Mouse (Mus musculus) CD4-positive helper T cell, adult 2 months (primary cell): ENCODE data around the gene Ano6.
"Not testable (repeated sequence)": the region's sequence is repeated elsewhere in the genome, so short reads cannot be mapped to it uniquely, and the experiment has no call there.

Source experiments
- DNase-seq: peaks from one replicate; pipeline ENCODE4 v3.0.0-alpha.2; 2012; ENCODE audit warnings: low read depth, missing footprints, low spot score

Ano6 gene

DNA sequence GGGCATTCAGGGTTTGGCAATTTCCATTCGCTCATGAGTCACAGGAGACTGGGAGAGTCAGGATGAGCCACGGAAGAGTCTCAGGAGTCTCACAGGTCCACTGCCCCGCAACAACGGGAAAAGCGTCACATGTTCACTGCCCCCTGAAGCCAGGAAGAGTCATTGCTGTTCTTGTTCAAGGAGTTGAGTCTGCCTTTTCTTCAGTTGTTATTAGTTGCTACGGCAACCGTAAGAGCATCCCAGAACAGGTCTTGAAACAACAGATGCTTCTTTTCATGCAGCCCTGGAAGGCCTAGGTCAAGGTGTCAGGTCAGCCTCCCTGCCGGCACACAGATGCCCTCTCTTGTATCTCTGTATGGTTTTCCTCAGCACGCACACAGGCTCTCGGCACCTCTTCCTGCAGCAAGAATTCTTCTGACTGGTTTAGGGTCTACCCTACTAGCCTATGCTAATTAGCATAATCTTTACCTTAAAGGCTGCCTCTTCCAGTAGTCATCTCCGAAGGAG is 36.9 kb downstream of the Ano6 start:
- no peak for DNase-seq

DNA sequence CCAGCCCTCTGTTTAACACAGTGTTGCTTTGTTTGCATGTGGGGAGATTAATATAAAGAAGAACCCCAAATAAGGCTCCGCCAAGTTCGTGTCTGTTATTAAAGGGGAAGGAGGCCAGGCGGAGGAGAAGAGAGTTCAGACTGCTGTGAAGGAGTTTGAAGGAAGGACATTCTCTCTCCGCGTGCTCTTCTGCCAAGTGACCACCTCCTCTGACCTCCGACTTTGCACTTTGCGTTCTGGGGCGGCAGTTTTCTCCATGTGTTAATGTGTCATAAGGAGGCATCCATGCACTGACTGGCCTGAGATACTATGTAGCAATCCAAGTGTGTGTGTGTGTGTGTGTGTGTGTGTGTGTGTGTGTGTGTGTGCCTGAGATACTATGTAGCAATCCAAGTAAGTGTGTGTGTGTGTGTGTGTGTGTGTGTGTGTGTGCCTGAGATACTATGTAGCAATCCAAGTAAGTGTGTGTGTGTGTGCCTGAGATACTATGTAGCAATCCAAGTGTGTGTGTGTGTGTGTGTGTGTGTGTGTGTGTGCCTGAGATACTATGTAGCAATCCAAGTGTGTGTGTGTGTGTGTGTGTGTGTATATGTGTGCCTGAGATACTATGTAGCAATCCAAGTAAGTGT is 37.5 kb downstream of the Ano6 start:
- DNase-seq, result not testable (repeated sequence)

DNA sequence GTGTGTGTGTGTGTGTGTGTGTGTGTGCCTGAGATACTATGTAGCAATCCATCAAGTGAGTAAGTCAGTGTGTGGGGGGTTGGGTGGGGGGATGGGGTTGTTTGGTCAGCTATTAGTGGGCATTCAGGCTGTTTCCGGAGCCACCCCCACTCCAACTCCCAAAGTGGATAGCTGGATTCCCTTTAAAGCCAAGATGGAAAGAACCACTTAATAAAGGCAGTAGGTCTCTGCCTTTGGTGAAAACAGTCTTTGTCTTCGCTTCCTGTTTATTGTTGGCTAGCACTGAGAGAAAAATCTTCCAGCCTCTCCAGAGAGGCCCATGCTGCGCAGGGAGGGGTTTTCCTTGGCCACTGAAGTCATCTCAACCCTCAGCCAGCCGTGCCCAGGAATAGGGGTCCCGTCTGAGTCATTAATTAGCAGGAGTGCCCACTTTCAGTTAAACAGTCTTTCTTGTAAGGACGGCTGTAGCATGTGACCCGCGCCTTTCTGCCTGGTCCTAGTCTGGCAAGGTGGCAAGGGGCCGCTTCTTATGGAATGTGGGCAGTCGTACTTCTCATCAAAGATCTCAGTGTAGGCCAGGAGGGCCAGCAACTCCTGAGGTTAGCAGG is 38.1 kb downstream of the Ano6 start:
- no peak for DNase-seq

GRCm38 (mm10) chr15:95829553-95830205 is 39.0 kb downstream of the Ano6 start:
- no peak for DNase-seq

- no peak for DNase-seq
Observed at GRCm38 (mm10) chr15:95830206-95830560, 39.5 kb downstream of the Ano6 start.

DNA sequence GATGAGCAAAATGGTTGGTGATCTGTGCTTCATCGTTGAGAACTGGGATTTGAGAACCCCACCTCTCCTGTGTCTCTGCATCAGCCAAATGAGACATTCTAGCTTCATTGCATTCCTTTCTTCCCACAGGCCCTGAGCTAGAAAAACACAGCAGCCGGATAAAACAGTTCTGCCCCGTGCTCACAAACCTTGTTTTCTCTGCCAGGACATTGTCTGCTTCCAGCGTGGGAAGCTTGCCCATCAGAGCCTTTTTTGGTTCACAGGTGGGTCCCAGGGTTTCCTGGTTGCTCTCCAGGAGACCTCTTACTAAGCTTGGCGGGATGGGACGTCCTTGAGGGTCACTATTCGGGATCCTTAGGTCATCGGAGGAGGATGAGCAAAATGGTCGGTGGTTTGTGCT is 42.6 kb downstream of the Ano6 start:
- DNase-seq, result no peak

DNA sequence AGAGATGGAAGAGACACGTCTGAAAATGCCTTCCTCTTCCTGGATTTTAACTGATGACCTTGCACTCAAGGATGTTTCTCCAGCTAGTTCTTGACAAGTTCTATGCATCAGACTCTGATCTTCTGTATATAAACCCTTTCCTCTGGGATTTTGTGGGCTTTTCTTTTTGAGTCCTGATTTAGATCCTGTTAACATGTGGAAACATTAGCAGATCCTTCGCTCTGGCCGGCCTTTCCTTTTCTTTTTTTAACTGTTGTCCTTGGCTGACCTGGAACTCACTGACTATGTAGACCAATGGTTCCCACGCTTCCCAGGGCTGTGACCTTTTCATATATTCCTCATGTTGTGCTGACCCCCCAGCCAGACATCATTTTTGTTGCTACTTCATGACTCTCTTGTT is 45.4 kb downstream of the Ano6 start:
- no peak for DNase-seq

DNA sequence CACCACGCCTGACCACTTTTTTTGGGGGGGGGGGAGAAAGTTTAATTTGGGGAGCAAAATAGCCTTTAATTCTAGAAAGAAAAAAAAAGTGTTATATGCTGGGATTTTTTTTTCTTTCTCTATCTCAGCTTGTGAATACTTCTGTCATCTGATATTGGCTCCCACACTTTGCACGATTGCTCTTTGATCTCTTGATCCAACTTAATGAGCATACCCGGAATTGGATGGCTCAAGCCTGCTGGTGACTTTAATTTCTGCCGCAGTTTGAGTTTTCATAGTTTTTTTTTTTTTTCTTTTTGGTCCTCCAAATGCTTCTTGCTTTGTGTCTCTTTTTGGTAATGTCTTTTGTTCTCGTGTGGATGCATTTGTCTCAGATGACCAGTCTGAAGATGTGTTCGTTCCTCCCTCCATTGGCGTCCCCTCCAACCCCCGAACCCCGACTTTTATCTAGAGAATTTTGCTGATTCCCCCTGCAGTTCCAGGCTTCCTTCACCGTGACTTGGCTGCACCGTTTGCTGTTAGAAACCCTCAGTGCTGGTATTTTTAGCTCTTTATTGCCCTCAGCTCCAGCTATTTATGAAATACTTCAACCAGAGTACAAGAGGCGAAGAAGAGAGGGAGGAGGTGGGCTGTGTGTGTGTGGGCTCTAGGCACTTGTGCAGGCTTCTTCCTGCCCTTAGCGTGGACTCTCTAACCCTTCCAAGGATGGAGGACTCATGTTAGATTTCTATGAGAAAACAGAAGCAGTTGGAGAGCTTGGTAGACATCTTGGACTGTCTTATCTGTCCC is 46.2 kb downstream of the Ano6 start:
- DNase-seq, result no peak

DNA sequence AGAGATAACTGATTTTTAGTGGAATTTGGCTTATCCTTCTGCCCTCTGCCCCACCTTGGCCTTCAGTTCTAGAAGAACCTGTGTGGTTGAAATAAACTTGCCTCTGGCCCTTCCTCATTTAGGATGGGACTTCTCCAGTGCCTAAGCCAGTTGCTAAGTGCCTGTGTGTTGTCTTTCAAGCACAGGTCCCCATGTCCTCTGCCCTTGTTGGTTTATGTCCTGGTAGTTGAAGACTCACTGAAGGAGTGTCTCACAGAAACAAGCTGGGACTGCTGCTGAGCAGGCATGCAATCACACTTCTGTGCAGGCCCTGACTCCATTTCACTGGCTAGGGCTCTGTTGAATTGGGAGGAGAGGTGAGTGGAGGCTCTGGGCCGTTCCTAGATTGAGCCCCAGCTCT is 46.9 kb downstream of the Ano6 start:
- no peak for DNase-seq

- no peak for DNase-seq
Observed at GRCm38 (mm10) chr15:95838171-95839020, 47.8 kb downstream of the Ano6 start.

GRCm38 (mm10) chr15:95839789-95840188 is 49.1 kb downstream of the Ano6 start:
- no peak for DNase-seq

DNA sequence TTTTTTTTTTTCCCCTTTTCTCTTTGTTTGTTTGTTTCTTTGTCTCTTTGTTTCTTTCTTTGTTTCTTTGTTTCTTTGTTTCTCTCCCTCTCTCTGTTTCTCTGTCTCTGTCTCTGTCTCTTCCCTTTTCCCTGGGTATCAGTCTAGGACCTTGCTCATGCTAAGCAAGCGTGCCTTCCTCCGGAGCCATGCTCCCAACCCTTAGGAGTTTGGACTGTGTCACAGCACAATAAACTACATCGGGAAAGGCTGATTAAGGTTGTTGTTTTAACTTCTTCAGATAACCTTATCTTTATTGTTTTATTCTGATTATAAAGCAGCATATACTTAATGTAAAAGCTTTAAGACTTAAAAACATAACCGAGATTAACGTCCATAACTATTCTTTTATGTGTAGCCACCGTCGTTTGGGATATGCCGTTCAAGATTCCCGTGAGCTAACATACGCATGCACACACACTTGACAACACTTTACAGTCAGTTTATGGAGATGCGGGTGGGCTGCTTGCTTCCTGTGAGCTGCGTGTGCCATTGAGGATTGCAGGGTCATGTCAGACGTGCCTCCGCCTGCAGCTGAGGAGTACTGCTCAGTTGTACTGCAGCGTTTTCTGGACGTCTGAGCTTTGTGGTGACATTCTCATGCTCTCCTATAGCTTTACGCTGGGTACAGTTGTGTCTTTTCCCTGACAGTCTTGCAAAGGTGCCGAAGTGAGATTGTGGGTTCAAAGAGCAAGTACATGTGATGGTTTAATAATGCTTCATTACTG is 52.7 kb downstream of the Ano6 start:
- no peak for DNase-seq

DNA sequence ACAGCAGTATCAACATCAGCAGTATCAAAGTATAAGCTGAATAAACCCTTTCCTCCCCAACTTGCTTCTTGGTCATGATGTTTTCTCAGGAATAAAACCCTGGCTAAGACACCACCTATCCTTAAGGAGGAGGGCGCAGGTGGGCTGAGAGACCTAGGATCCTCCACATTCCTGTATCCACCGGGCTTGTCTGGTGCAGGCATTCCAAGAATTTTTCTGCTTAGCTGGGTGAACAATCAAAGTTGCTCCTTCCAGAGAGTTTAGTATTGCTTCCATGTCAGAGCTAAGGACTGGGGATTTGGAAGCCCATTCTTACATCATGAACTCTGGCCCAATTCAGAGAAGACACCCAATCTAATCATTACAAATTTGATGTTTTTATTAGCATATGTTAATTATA is 53.8 kb downstream of the Ano6 start:
- DNase-seq, result no peak

GRCm38 (mm10) chr15:95846102-95846501 is 55.5 kb downstream of the Ano6 start:
- no peak for DNase-seq

- no peak for DNase-seq
Observed at GRCm38 (mm10) chr15:95848493-95849064, 57.9 kb downstream of the Ano6 start.

DNA sequence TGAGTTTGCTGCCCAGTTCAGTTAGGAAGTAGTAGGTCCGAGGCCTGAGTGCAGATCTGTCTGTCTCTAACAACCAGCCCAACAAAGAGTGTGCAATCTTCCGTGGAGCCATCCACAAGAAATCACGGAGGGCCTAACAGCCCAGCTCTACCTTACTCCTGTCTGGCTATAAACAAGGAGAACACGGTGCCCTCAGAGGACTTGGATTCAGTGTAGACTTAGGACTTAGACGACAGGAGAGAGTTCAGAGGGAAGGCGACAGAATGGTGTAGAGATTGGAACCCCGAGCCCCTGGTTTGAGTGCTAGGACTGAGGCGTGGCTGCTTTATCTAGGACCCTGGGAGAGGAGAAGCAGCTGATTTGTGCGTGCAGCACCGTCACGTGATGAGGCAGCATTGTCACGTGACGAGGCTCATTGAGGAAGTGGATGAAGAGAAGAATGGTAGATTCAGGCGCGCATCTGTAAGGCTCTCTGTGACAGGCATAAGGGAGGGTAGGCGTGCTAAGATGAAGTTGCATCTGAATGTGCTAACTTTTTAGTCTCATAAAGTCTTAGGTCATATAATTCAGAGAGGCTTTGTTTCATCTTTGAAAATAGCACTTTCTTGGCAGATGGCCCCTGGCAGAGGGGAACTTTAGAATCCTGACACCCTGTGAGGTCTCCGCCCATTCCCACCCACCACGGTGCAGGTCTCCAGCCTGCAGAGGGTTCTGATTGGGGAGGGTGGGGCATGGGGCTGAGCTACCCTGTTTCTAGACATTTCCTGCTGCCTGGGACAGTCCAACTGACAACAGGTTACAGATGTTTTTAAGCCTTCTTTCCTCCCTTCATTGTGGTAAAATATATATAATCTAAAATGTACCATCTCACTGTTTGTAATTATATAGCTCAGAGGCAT is 59.1 kb downstream of the Ano6 start:
- DNase-seq, result peak; percentile 41

GRCm38 (mm10) chr15:95850546-95850945 is 59.9 kb downstream of the Ano6 start:
- DNase-seq, result no peak

- DNase-seq, result no peak
Observed at GRCm38 (mm10) chr15:95855051-95855844, 64.6 kb downstream of the Ano6 start.
